Mouse (Mus musculus) left cerebral cortex, adult 18-20 months (tissue): Measurements from ENCODE around the gene Gm5431. TPM values are rescaled to one million over a fixed set of nuclear protein-coding genes. Genes with fewer than 3 reads are reported as not detected.

Experiments
- DNase-seq, 2 experiments: peaks; one replicate each; pipeline ENCODE4 v3.0.0; 2021 to 2022; ENCODE audit warnings: low spot score in 2 of 2, mixed read lengths in 1 of 2
- total RNA-seq, 2 experiments: library from RNA; stranded (reverse); gene quantifications; 2 replicates each; pipeline ENCODE4 v1.2.3; 2021

The Gm5431 gene
- total RNA-seq, 2 experiments from 2014 or later = 0.49 TPM; not detected in 1

DNA sequence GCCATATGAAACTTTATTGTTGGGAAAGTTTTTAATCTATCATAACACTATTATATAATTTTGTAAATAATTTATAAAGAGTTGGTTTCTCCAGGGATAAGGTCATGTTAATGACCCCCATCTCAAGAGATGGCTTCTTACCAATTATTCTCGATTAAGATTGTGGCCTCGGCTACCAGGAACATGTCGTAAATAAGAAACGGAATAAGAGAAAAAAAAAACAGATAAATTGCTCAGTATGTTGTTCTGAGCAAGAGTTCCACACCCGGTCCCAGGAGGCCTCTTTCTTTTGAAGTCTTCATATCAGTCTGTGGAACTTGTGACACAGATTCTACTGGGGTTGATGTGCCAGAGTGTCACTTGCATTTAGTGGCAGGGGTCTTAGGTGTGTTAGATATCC, 60.8 kb downstream of the Gm5431 start:
- DNase-seq = no peak

DNA sequence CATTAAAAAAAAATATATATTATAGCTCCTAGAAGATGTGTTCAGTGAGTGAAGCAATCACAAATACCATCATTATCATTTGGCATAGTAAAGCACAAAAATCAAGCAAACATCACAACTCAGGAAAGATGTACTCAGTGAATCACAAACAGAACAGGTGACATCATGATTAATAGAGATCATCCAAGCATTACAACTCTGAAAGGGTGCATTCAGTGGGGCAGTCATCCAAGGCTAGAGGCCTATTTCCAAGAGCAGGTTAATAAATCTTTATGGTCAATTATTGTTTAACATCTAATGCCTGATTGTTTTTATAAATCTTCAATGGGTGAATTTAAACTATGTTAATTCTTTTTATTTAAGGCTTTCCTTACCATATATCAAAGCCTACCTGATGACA, 61.2 kb downstream of the Gm5431 start:
- DNase-seq = no peak

DNA sequence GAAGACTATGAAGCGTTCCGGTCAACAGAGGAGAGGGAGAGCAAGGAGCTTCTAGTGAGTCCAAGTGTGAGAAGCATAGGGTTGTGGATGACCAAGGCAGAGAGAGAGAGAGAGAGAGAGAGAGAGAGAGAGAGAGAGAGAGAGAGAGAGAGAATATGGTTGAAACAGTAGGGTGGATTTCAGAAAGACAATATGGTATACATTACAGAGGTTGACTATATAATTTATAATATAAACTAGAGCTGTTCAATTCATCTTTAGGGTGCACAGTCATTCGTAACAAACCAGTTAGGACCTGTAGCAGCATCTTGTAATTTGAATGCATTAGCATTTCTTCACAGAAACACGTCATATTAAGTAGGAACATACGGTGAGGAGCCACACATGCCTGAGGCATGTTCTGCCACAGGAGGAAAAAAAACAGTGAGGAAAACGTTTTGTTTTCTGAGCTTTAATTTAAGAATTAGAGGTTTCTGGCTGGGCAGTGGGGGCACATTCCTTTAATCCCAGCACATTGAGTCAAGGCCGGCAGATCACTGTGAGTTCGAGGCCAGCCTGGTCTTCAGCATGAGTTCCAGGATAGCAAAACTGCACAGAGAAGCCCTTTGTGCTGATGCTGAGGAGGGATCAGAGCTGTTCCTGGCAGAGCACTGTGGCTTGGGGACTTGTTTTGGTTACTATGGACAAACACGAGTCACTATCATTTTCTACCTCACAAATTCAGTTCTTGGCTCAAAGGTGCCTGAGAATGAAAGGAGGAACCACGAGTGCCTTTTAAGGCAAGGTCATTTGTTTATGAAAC, 62.9 kb downstream of the Gm5431 start:
- DNase-seq = no peak

DNA sequence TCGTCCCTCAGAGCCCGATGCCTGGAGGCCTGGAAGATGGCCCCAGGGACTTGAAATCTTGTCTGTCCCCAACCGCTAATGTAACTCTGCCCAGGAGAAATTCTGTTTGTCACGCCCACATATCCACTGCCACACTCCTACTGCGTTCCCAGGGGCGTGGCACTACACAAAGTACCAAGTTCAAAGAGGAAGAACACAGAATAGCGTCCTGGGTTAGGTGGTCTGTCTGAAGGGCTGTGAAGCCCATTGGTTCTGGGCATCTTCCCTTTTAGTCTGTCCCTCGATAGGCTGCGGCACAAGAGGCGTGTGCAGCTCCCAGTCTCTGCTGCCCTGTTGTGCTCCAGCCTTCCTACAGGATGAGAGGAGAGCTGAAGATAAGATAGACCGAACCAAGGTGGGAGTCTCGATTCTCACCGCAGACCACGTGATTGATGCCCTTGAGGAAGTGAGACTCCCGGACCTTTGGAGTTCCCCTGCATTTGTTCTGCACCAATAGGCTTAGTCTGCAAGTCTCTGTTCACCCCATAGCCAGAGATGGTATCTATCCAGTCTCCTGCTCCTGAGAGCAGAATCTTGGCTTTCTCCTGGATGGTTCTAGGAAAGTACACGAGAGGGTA, 63.7 kb downstream of the Gm5431 start:
- no peak for DNase-seq

Other genes with a start within 250 kb of the Gm5431 start
- 100 to 1,000 TPM; 233 to 240 TPM for gene Rack1, start 101.9 kb downstream of the Gm5431 start, total RNA-seq
- 10 to 100 TPM; 57.1 to 60.2 TPM for gene Trim41, start 84.9 kb downstream of the Gm5431 start, total RNA-seq
- gene Trim7, start 76.1 kb downstream of the Gm5431 start, total RNA-seq = 1 to 10 TPM; 2.3 to 3.7 TPM
- gene Gm12184, start 75.6 kb downstream of the Gm5431 start, total RNA-seq = 1 to 10 TPM; 1.7 to 3.0 TPM
- 1 to 10 TPM; 7.0 to 7.7 TPM for gene Irgm1, start 30.5 kb downstream of the Gm5431 start, total RNA-seq
- gene Psme2b, start 44.0 kb upstream of the Gm5431 start, total RNA-seq = 1 to 10 TPM; 1.9 to 2.8 TPM
- not detected for gene Olfr56, start 76.7 kb upstream of the Gm5431 start, total RNA-seq
- 1 to 10 TPM in 1 of 2 experiments, under 1 TPM in 1; 0.91 to 1.5 TPM for gene 9930111J21Rik1, start 77.2 kb upstream of the Gm5431 start, total RNA-seq
- under 1 TPM; 0.16 to 0.37 TPM for gene Gm12185, start 90.0 kb upstream of the Gm5431 start, total RNA-seq
- gene Tgtp1, start 92.0 kb upstream of the Gm5431 start, total RNA-seq = under 1 TPM in 1 of 2 experiments, not detected in 1; 0.81 TPM
- gene 9930111J21Rik2, start 149.0 kb upstream of the Gm5431 start, total RNA-seq = 1 to 10 TPM in 1 of 2 experiments, under 1 TPM in 1; 0.94 to 1.6 TPM
- gene Tgtp2, start 162.0 kb upstream of the Gm5431 start, total RNA-seq = under 1 TPM; 0.47 to 0.65 TPM
- gene Ifi47, start 174.4 kb upstream of the Gm5431 start, total RNA-seq = 1 to 10 TPM; 1.0 to 1.4 TPM
- gene Olfr1396, start 212.7 kb upstream of the Gm5431 start, total RNA-seq = not detected
- not detected for gene Olfr1395, start 240.1 kb upstream of the Gm5431 start, total RNA-seq